Mouse (Mus musculus): ENCODE results near the gene Acox2. TPM values are rescaled to one million over a fixed set of nuclear protein-coding genes. Genes with fewer than 3 reads are reported as not detected.
"Not testable (repeated sequence)": the region's sequence is repeated elsewhere in the genome, so short reads cannot be mapped to it uniquely, and the experiment has no call there.

The Acox2 gene
- polyA plus RNA-seq, 1 experiment from 2014 or later = not detected

- not testable (repeated sequence) for H3K4me1 ChIP-seq (ENCODE audit: control insufficient read depth, insufficient read depth, low read length); H3K9me3 ChIP-seq (ENCODE audit: control insufficient read depth, low read length); H3K4me3 ChIP-seq (ENCODE audit: low read length); H3K27ac ChIP-seq (ENCODE audit: low read depth, low read length); H3K27me3 ChIP-seq (ENCODE audit: control insufficient read depth, insufficient read depth, low read length); H3K4me2 ChIP-seq (replicated peaks; ENCODE audit: low read depth, low read length); H3K36me3 ChIP-seq (ENCODE audit: control insufficient read depth, insufficient read depth, low read length); H3K9ac ChIP-seq (ENCODE audit: low read depth, low read length)
- whole genome bisulfite sequencing = 87% methylated on average over 5 of the region's 5 CpGs
- ATAC-seq (ENCODE audit: low FRiP score, low TSS enrichment) = peak; percentile 94
Observed at GRCm38 (mm10) chr14:8286595-8286994, 27.4 kb upstream of the Acox2 start.

GRCm38 (mm10) chr14:8283784-8284183, 24.6 kb upstream of the Acox2 start:
- Histone ChIP-seq H3K9me3 (ENCODE audit: control insufficient read depth, low read length) (no peaks in the 10 kb centered on the region), H3K27me3 (ENCODE audit: control insufficient read depth, insufficient read depth, low read length) (no peaks in the 10 kb centered on the region), H3K4me3 (ENCODE audit: low read length) (no peak overlapping the region), H3K9ac (ENCODE audit: low read depth, low read length) (no peak overlapping the region), H3K4me2 (replicated peaks; ENCODE audit: low read depth, low read length) (no peak overlapping the region), H3K36me3 (ENCODE audit: control insufficient read depth, insufficient read depth, low read length) (no peaks in the 10 kb centered on the region), H3K4me1 (ENCODE audit: control insufficient read depth, insufficient read depth, low read length) (no peaks in the 10 kb centered on the region), H3K27ac (ENCODE audit: low read depth, low read length) (no peak overlapping the region)
- ATAC-seq (ENCODE audit: low FRiP score, low TSS enrichment) = no peak

GRCm38 (mm10) chr14:8271281-8271680, 12.1 kb upstream of the Acox2 start:
- H3K36me3 ChIP-seq (ENCODE audit: control insufficient read depth, insufficient read depth, low read length); H3K9ac ChIP-seq (ENCODE audit: low read depth, low read length); H3K4me2 ChIP-seq (replicated peaks; ENCODE audit: low read depth, low read length); H3K4me3 ChIP-seq (ENCODE audit: low read length); H3K27me3 ChIP-seq (ENCODE audit: control insufficient read depth, insufficient read depth, low read length); H3K4me1 ChIP-seq (ENCODE audit: control insufficient read depth, insufficient read depth, low read length); H3K27ac ChIP-seq (ENCODE audit: low read depth, low read length); ATAC-seq (ENCODE audit: low FRiP score, low TSS enrichment); H3K9me3 ChIP-seq (ENCODE audit: control insufficient read depth, low read length): not testable (repeated sequence)
- WGBS = 87% methylated on average over 8 of the region's 8 CpGs

- WGBS = 98% methylated on average over 1 of the region's 1 CpGs
- no peak overlapping the region for H3K4me3 ChIP-seq (ENCODE audit: low read length)
- ATAC-seq (ENCODE audit: low FRiP score, low TSS enrichment) = no peak
Observed at GRCm38 (mm10) chr14:8264378-8264777, 5.2 kb upstream of the Acox2 start.

GRCm38 (mm10) chr14:8262242-8262641, 3.1 kb upstream of the Acox2 start:
- Histone ChIP-seq H3K9me3 (ENCODE audit: control insufficient read depth, low read length) (no peaks in the 10 kb centered on the region), H3K4me2 (replicated peaks; ENCODE audit: low read depth, low read length) (no peak overlapping the region), H3K36me3 (ENCODE audit: control insufficient read depth, insufficient read depth, low read length) (no peaks in the 10 kb centered on the region), H3K4me1 (ENCODE audit: control insufficient read depth, insufficient read depth, low read length) (no peaks in the 10 kb centered on the region), H3K27ac (ENCODE audit: low read depth, low read length) (no peak overlapping the region), H3K4me3 (ENCODE audit: low read length) (no peak overlapping the region), H3K9ac (ENCODE audit: low read depth, low read length) (no peak overlapping the region), H3K27me3 (ENCODE audit: control insufficient read depth, insufficient read depth, low read length) (no peaks in the 10 kb centered on the region)
- ATAC-seq (ENCODE audit: low FRiP score, low TSS enrichment) = no peak
- 50% methylated on average over 1 of the region's 1 CpGs for WGBS

More at GRCm38 (mm10) chr14:8264378-8264777, 5.2 kb upstream of the Acox2 start:
- H3K9me3 ChIP-seq (ENCODE audit: control insufficient read depth, low read length) = no peaks in the 10 kb centered on the region
- no peak overlapping the region for H3K9ac ChIP-seq (ENCODE audit: low read depth, low read length)
- no peaks in the 10 kb centered on the region for H3K36me3 ChIP-seq (ENCODE audit: control insufficient read depth, insufficient read depth, low read length)
- no peak overlapping the region for H3K4me2 ChIP-seq (replicated peaks; ENCODE audit: low read depth, low read length)
- H3K27ac ChIP-seq (ENCODE audit: low read depth, low read length) = no peak overlapping the region
- H3K27me3 ChIP-seq (ENCODE audit: control insufficient read depth, insufficient read depth, low read length) = no peaks in the 10 kb centered on the region
- H3K4me1 ChIP-seq (ENCODE audit: control insufficient read depth, insufficient read depth, low read length) = no peaks in the 10 kb centered on the region

- Histone ChIP-seq H3K9ac (ENCODE audit: low read depth, low read length) (no peak overlapping the region), H3K4me1 (ENCODE audit: control insufficient read depth, insufficient read depth, low read length) (no peaks in the 10 kb centered on the region), H3K27me3 (ENCODE audit: control insufficient read depth, insufficient read depth, low read length) (no peaks in the 10 kb centered on the region), H3K4me2 (replicated peaks; ENCODE audit: low read depth, low read length) (no peak overlapping the region), H3K9me3 (ENCODE audit: control insufficient read depth, low read length) (no peaks in the 10 kb centered on the region), H3K4me3 (ENCODE audit: low read length) (no peak overlapping the region), H3K27ac (ENCODE audit: low read depth, low read length) (no peak overlapping the region), H3K36me3 (ENCODE audit: control insufficient read depth, insufficient read depth, low read length) (no peaks in the 10 kb centered on the region)
- 73% methylated on average over 5 of the region's 5 CpGs for WGBS
- ATAC-seq (ENCODE audit: low FRiP score, low TSS enrichment) = no peak
Observed at GRCm38 (mm10) chr14:8260214-8260613, 1.1 kb upstream of the Acox2 start.

- no peak overlapping the region for H3K27ac ChIP-seq (ENCODE audit: low read depth, low read length)
- H3K36me3 ChIP-seq (ENCODE audit: control insufficient read depth, insufficient read depth, low read length) = no peaks in the 10 kb centered on the region
- H3K9me3 ChIP-seq (ENCODE audit: control insufficient read depth, low read length) = no peaks in the 10 kb centered on the region
- H3K4me3 ChIP-seq (ENCODE audit: low read length) = no peak overlapping the region
- H3K4me2 ChIP-seq (replicated peaks; ENCODE audit: low read depth, low read length) = no peak overlapping the region
- ATAC-seq (ENCODE audit: low FRiP score, low TSS enrichment) = no peak
- no peaks in the 10 kb centered on the region for H3K4me1 ChIP-seq (ENCODE audit: control insufficient read depth, insufficient read depth, low read length)
- H3K9ac ChIP-seq (ENCODE audit: low read depth, low read length) = no peak overlapping the region; the same call in 1 of the 2 replicates
- H3K27me3 ChIP-seq (ENCODE audit: control insufficient read depth, insufficient read depth, low read length) = no peaks in the 10 kb centered on the region
- 79% methylated on average over 3 of the region's 3 CpGs for WGBS
Observed at GRCm38 (mm10) chr14:8258752-8259151, 401 bp downstream of the Acox2 start.

GRCm38 (mm10) chr14:8258335-8258627, 872 bp downstream of the Acox2 start:
- no peak overlapping the region for H3K27ac ChIP-seq (ENCODE audit: low read depth, low read length)
- H3K4me3 ChIP-seq (ENCODE audit: low read length) = no peak overlapping the region
- no peaks in the 10 kb centered on the region for H3K27me3 ChIP-seq (ENCODE audit: control insufficient read depth, insufficient read depth, low read length)
- no peaks in the 10 kb centered on the region for H3K4me1 ChIP-seq (ENCODE audit: control insufficient read depth, insufficient read depth, low read length)
- no peaks in the 10 kb centered on the region for H3K36me3 ChIP-seq (ENCODE audit: control insufficient read depth, insufficient read depth, low read length)
- no peak overlapping the region for H3K4me2 ChIP-seq (replicated peaks; ENCODE audit: low read depth, low read length)
- no peak overlapping the region for H3K9ac ChIP-seq (ENCODE audit: low read depth, low read length)
- 56% methylated on average over 3 of the region's 3 CpGs for WGBS
- no peaks in the 10 kb centered on the region for H3K9me3 ChIP-seq (ENCODE audit: control insufficient read depth, low read length)
- ATAC-seq (ENCODE audit: low FRiP score, low TSS enrichment) = no peak

- no peak for ATAC-seq (ENCODE audit: low FRiP score, low TSS enrichment)
- Histone ChIP-seq H3K4me3 (ENCODE audit: low read length) (no peak overlapping the region), H3K9me3 (ENCODE audit: control insufficient read depth, low read length) (no peaks in the 10 kb centered on the region), H3K9ac (ENCODE audit: low read depth, low read length) (no peak overlapping the region), H3K27ac (ENCODE audit: low read depth, low read length) (no peak overlapping the region), H3K36me3 (ENCODE audit: control insufficient read depth, insufficient read depth, low read length) (no peaks in the 10 kb centered on the region), H3K4me1 (ENCODE audit: control insufficient read depth, insufficient read depth, low read length) (no peaks in the 10 kb centered on the region), H3K27me3 (ENCODE audit: control insufficient read depth, insufficient read depth, low read length) (no peaks in the 10 kb centered on the region), H3K4me2 (replicated peaks; ENCODE audit: low read depth, low read length) (no peak overlapping the region)
- WGBS = 55% methylated on average over 7 of the region's 7 CpGs
Observed at GRCm38 (mm10) chr14:8257521-8258334, 1.4 kb downstream of the Acox2 start.
